Mouse (Mus musculus): ENCODE measurements at regions not wholly inside any gene's neighbourhood (a gene's known extent, or its start where the extent isn't known, plus 50 kb on each side); places are given as distances from the start of the nearest gene placed in this dataset.

DNA sequence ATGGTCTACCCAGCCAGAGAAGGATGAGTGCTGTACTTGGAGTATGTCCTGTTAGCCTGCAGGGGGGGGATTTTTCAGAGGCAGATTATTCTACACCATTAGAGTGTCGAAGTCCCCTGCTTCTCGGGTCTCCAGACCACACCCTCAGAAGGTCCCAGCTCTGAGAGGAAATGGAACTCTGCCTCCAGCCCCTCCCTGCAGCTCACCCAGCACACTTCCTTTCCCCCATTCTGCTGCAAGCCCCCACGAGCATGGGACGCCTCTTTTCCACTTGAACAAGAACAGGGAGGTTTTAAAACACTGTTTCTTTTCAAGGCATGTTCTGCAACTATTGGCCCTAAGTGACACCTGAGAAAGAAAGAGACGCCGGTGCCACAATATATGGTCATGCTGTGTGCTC, 282.8 kb upstream of the Zmiz1 start:
- Histone ChIP-seq H3K27me3 (ENCODE audit: insufficient read depth, low read length) (no peaks in the 10 kb centered on the region), H3K4me1 (ENCODE audit: insufficient read depth) (0 out of 2 replicates have a peak, but pooled peaks cover 4% of the 10 kb centered on the region), H3K9me3 (ENCODE audit: low read length) (no peaks in the 10 kb centered on the region), H3K27ac (ENCODE audit: low read depth, low read length) (no peak overlapping the region), H3K9ac (no peak overlapping the region), H3K36me3 (ENCODE audit: insufficient read depth) (no peaks in the 10 kb centered on the region), H3K4me3 (ENCODE audit: low read depth, low read length) (no peak overlapping the region), H3K4me2 (ENCODE audit: low read depth) (no peak overlapping the region)
- WGBS: 83% methylated on average over 6 of the region's 6 CpGs
- no peak for TF ChIP-seq CTCF (IDR thresholded peaks at IDR 0.05; ENCODE audit: low read depth)
- DNase-seq: no peak
- no peak for ATAC-seq

DNA sequence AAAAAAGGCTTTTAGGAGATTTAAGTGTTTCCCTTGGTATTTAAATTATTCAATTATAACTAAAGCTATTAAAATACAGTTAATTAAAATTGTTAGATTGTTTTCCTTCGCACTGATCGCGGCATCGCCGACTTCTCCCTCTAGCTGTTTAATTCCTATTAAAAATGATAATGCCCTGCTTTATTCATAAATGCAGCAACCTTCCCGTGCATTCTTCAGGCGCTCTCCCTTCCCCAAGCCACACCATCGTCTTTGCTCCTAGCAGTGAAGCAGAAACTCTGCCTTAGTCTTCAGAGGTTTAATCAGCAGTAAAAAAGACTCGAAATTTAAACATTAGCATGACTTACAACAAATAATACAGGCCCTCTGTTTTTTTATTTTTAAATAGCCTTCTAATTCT, 278.9 kb upstream of the Zmiz1 start:
- H3K9me3 ChIP-seq (ENCODE audit: low read length): no peaks in the 10 kb centered on the region
- H3K27ac ChIP-seq (ENCODE audit: low read depth, low read length): no peak overlapping the region
- H3K9ac ChIP-seq: no peak overlapping the region
- H3K4me1 ChIP-seq (ENCODE audit: insufficient read depth): 0 out of 2 replicates have a peak, but pooled peaks cover 4% of the 10 kb centered on the region
- H3K4me2 ChIP-seq (ENCODE audit: low read depth): no peak overlapping the region
- DNase-seq (no peak), ATAC-seq (no peak)
- 29% methylated on average over 9 of the region's 9 CpGs for WGBS
- no peak overlapping the region for H3K4me3 ChIP-seq (ENCODE audit: low read depth, low read length)
- no peaks in the 10 kb centered on the region for H3K27me3 ChIP-seq (ENCODE audit: insufficient read depth, low read length)
- H3K36me3 ChIP-seq (ENCODE audit: insufficient read depth): no peaks in the 10 kb centered on the region
- TF ChIP-seq CTCF (IDR thresholded peaks at IDR 0.05; ENCODE audit: low read depth): no peak

- Histone ChIP-seq H3K27me3 (ENCODE audit: insufficient read depth, low read length) (no peaks in the 10 kb centered on the region), H3K4me1 (ENCODE audit: insufficient read depth) (peaks cover 11% of the 10 kb centered on the region; the same call in 1 of the 2 replicates), H3K27ac (ENCODE audit: low read depth, low read length) (no peak overlapping the region), H3K4me2 (ENCODE audit: low read depth) (no peak overlapping the region), H3K4me3 (ENCODE audit: low read depth, low read length) (no peak overlapping the region), H3K9ac (no peak overlapping the region), H3K9me3 (ENCODE audit: low read length) (no peaks in the 10 kb centered on the region), H3K36me3 (ENCODE audit: insufficient read depth) (no peaks in the 10 kb centered on the region)
- no peak for TF ChIP-seq CTCF (IDR thresholded peaks at IDR 0.05; ENCODE audit: low read depth)
- WGBS: 64% methylated on average over 2 of the region's 2 CpGs
- no peak for DNase-seq
- ATAC-seq: no peak
These were observed 277.6 kb upstream of the Zmiz1 start for GRCm38 (mm10) chr14:25181406-25181805.

DNA sequence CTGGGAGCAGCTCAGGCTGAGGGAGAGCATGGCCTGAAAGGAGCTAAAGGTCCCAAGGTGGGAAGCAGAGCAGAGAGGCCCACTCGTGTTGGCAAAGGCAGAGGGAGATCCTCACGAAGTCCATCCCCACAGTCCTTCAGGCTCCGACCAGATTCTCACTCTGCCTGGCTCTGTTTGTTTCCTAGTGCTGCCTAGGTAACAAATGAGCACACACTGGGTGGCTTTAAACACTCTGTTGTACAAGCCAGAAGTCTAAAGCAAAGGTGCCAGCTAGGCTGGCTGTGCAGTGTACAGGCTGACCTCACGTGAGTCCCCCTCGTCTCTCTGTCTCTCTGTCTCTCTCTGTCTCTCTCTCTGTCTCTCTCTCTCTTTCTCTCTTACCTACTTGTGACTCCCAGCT, 274.9 kb upstream of the Zmiz1 start:
- H3K27me3 ChIP-seq (ENCODE audit: insufficient read depth, low read length): no peaks in the 10 kb centered on the region
- H3K27ac ChIP-seq (ENCODE audit: low read depth, low read length): no peak overlapping the region
- H3K9me3 ChIP-seq (ENCODE audit: low read length): no peaks in the 10 kb centered on the region
- no peak overlapping the region for H3K4me2 ChIP-seq (ENCODE audit: low read depth)
- DNase-seq (no peak), ATAC-seq (no peak)
- H3K4me1 ChIP-seq (ENCODE audit: insufficient read depth): peaks cover 15% of the 10 kb centered on the region; the same call in 1 of the 2 replicates
- 54% methylated on average over 5 of the region's 5 CpGs for whole genome bisulfite sequencing
- H3K4me3 ChIP-seq (ENCODE audit: low read depth, low read length): no peak overlapping the region
- no peak overlapping the region for H3K9ac ChIP-seq
- no peak for TF ChIP-seq CTCF (IDR thresholded peaks at IDR 0.05; ENCODE audit: low read depth)
- H3K36me3 ChIP-seq (ENCODE audit: insufficient read depth): no peaks in the 10 kb centered on the region

DNA sequence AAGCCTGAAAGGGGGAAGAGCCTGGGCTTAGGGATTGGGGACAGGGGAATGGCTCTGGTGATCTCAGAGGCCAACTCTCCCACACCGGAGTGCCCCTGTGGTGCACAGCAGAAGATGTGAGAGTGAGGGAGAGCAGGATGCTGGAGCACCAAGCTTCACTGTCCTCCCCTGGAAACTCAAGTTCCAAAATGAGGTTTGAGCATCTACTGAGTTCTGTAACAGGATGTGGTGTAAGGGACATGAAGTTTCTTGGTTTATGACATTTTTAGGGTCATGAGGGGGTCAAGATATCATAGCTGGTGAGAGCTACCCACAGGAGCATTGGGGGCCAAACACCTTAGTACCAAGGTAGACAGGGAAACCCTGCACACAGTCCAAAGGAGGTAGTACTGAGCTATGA, 274.1 kb upstream of the Zmiz1 start:
- TF ChIP-seq CTCF (IDR thresholded peaks at IDR 0.05; ENCODE audit: low read depth): no peak
- Histone ChIP-seq H3K4me3 (ENCODE audit: low read depth, low read length) (no peak overlapping the region), H3K27me3 (ENCODE audit: insufficient read depth, low read length) (no peaks in the 10 kb centered on the region), H3K9me3 (ENCODE audit: low read length) (no peaks in the 10 kb centered on the region), H3K9ac (no peak overlapping the region), H3K36me3 (ENCODE audit: insufficient read depth) (no peaks in the 10 kb centered on the region), H3K27ac (ENCODE audit: low read depth, low read length) (no peak overlapping the region), H3K4me2 (ENCODE audit: low read depth) (no peak overlapping the region), H3K4me1 (ENCODE audit: insufficient read depth) (peaks cover 12% of the 10 kb centered on the region; the same call in 1 of the 2 replicates)
- no peak for ATAC-seq
- WGBS: 81% methylated on average over 1 of the region's 1 CpGs
- no peak for DNase-seq

DNA sequence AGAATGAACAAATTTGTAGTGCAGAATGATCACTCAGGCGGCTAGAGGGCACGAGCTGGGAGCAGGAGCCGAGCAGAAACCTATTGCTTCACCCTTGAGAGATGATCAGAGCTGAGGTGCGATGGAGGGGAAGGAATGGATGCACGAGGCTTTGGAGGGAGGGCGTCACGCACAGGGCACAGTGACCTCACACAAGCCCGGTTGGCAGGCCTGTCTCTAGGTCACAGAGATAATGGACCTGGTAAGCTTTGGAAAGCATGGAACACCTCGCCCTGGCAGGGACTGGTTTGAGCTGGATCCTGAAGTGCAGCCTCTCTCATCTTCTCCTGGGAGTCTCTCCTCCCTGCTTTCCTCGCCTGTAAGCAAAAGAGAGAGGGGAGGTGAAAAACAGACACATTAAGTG, 273.4 kb upstream of the Zmiz1 start:
- Histone ChIP-seq H3K27ac (ENCODE audit: low read depth, low read length) (peak overlapping the region; percentile 79), H3K4me2 (ENCODE audit: low read depth) (no peak overlapping the region), H3K36me3 (ENCODE audit: insufficient read depth) (no peaks in the 10 kb centered on the region), H3K4me1 (ENCODE audit: insufficient read depth) (peaks cover 11% of the 10 kb centered on the region; the same call in 1 of the 2 replicates), H3K27me3 (ENCODE audit: insufficient read depth, low read length) (no peaks in the 10 kb centered on the region), H3K4me3 (ENCODE audit: low read depth, low read length) (no peak overlapping the region), H3K9ac (peak overlapping the region; percentile 22; the same call in 1 of the 2 replicates), H3K9me3 (ENCODE audit: low read length) (no peaks in the 10 kb centered on the region)
- DNase-seq (peak; percentile 46), ATAC-seq (peak; percentile 12)
- TF ChIP-seq CTCF (IDR thresholded peaks at IDR 0.05; ENCODE audit: low read depth): no peak
- WGBS: 38% methylated on average over 10 of the region's 10 CpGs

DNA sequence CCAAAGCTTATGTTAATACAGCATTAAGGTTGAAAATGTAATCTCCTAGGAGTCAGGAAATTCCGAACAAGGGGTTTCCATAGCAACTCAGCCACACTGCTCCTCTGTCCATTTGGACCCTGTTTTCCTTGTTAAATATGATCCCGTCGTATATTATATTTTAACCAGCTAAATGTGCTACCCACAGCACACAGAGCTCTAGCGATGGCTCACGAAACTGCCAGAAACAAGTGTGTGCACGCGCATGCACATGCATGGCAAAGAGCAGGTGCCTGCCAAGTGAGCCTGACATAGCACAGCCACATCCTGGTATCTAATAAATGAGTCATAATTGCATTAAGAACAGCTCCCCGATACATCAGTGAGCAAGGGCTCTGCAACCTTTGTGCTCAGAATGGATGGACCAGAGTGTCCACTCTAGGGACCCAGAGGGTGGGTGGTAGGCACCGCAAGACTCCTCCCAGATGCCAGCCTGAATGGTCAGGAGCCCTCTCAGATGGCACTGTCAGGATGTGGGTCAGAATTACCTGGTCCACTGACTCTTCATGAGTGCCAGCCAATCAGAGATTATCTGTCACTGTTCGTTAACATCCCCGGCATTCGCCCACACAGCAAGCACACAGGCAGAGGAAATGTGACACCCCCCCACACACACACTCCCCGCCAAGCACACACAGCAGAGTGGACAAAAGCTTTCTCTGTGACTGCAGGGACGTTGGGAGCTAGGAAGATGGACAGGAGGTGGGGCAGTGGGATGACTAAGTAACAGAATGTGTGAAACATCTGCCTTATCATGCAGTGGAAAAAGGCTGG, 272.8 kb upstream of the Zmiz1 start:
- Histone ChIP-seq H3K27ac (ENCODE audit: low read depth, low read length) (peak overlapping the region; percentile 79), H3K4me2 (ENCODE audit: low read depth) (no peak overlapping the region), H3K4me3 (ENCODE audit: low read depth, low read length) (no peak overlapping the region), H3K9ac (peak overlapping the region; percentile 22; the same call in 1 of the 2 replicates), H3K27me3 (ENCODE audit: insufficient read depth, low read length) (no peaks in the 10 kb centered on the region), H3K4me1 (ENCODE audit: insufficient read depth) (peaks cover 11% of the 10 kb centered on the region; the same call in 1 of the 2 replicates), H3K9me3 (ENCODE audit: low read length) (no peaks in the 10 kb centered on the region), H3K36me3 (ENCODE audit: insufficient read depth) (no peaks in the 10 kb centered on the region)
- WGBS: 28% methylated on average over 14 of the region's 14 CpGs
- TF ChIP-seq CTCF (IDR thresholded peaks at IDR 0.05; ENCODE audit: low read depth): 0 out of 2 replicates have a peak, but pooled peaks have one; percentile 8
- ATAC-seq (peak; percentile 72), DNase-seq (peak; percentile 74)

All from forebrain, postnatal 0 days (tissue).